Mouse (Mus musculus): ENCODE data around the gene Shc3. TPM values are rescaled to one million over a fixed set of nuclear protein-coding genes. Genes with fewer than 3 reads are reported as not detected.

The Shc3 gene
- total RNA-seq (2014; fragmentation: Nextera tagmentation): not detected in 2 replicates
- total RNA-seq (2017): 0.11 TPM in 1 of 2 replicates, not detected in the other
- polyA plus RNA-seq (2012): not detected in 2 replicates

DNA sequence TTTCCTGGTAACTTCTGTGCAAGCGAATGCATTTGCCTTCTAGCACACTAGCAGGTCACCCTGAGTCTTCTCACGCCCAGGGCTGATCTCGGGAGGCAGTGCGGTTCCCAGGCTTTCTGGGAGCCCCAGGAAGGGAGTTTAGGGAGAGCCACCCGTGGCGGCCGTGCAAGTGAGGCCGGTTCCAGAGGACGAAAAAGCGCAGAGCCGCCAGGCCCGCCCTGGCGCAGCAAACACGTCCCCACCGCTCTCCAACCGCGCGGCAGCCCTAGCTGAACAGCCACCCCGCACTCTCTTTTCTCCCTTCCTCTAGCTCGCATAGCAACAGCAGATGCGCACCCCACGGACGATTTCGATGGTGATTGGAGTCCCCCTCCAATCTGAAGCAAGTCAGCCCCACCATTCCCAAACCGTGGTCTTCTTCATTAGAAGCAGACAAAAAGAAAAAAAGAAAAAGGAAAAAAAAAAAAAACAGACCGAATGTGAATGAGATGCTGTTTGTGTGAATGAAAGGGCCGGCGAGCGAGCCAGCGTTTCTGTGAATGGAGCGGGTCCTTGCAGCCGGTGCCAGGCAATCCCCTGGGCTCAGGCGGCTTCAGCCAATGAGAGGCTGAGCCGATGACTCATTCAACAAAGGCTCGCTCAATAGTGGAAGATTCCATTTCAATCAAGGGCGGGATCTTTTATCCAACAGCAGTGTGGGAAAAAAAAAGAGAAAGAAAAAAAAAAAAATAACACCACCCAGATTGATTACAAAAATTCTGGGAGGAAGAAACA, at the start of gene Shc3:
Shc3 (minus strand) TSS at position 509 of the 774 bp plus-strand sequence.
- ATAC-seq (ENCODE audit: extremely low read depth, insufficient number of reproducible peaks, low FRiP score, poor library complexity, severe bottlenecking) (no peak), DNase-seq (ENCODE audit: low spot score) (no peak)
- H3K4me3 ChIP-seq (ENCODE audit: low read depth, low read length): no peak within 1 kb of the TSS

DNA sequence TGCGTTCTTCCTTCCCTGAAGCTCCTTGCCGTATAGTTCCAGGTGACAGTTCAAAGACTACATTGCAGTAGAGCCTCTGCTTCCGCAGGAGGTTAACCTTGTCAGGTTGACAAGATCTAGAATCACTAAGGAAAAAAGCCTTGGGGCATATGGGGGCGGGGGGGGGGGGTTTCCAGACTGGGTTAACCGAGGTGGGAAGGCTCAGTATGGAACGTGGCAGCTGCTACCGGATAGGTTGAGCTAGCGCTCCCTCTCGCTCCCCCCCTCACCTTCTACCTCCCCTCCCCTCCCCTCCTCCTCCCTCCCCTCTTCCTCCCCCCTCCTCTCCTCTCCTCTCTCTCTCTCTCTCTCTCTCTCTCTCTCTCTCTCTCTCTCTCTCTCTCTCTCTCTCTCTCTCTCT, 49.4 kb upstream of the Shc3 start:
- no peaks in the 10 kb centered on the region for H3K9me3 ChIP-seq (replicated peaks)
- no peaks in the 10 kb centered on the region for H3K4me1 ChIP-seq (ENCODE audit: insufficient read depth, low read depth, low read length)
- TF ChIP-seq CTCF (IDR thresholded peaks at IDR 0.05; ENCODE audit: low read depth, low read length): no peak
- TF ChIP-seq POLR2AphosphoS5 (IDR thresholded peaks at IDR 0.05; ENCODE audit: insufficient replicate concordance, low read depth, low read length): no peak
- H3K27me3 ChIP-seq (ENCODE audit: insufficient read depth, low read length): peaks cover 10% of the 10 kb centered on the region
- ATAC-seq (ENCODE audit: extremely low read depth, insufficient number of reproducible peaks, low FRiP score, poor library complexity, severe bottlenecking) (no peak), DNase-seq (ENCODE audit: low spot score) (no peak)
- no peak overlapping the region for H3K4me3 ChIP-seq (ENCODE audit: low read depth, low read length)
- H3K36me3 ChIP-seq (replicated peaks): no peaks in the 10 kb centered on the region

More for the DNA sequence above, at the start of gene Shc3:
- TF ChIP-seq GATA2 (IDR thresholded peaks at IDR 0.05; ENCODE audit: borderline replicate concordance, low read depth, low read length) (no peak), CTCF (IDR thresholded peaks at IDR 0.05; ENCODE audit: low read depth, low read length) (no peak), TAL1 (conservative IDR thresholded peaks at IDR 0.05; ENCODE audit: low read depth, low read length) (no peak), POLR2AphosphoS5 (IDR thresholded peaks at IDR 0.05; ENCODE audit: insufficient replicate concordance, low read depth, low read length) (no peak), GATA1 (IDR thresholded peaks at IDR 0.05; ENCODE audit: borderline replicate concordance, low read length) (no peak)
- no peaks in the 10 kb centered on the region for H3K36me3 ChIP-seq (replicated peaks)
- no peaks in the 10 kb centered on the region; the same call in 1 of the 2 replicates for H3K27me3 ChIP-seq (ENCODE audit: insufficient read depth, low read length)
- no peaks in the 10 kb centered on the region for H3K4me1 ChIP-seq (ENCODE audit: insufficient read depth, low read depth, low read length)
- peaks cover 24% of the 10 kb centered on the region for H3K9me3 ChIP-seq (replicated peaks)

GRCm38 (mm10) chr13:51617861-51618260, 48.6 kb upstream of the Shc3 start:
- ATAC-seq (ENCODE audit: extremely low read depth, insufficient number of reproducible peaks, low FRiP score, poor library complexity, severe bottlenecking) (no peak), DNase-seq (ENCODE audit: low spot score) (peak; percentile 31)
- Histone ChIP-seq H3K36me3 (replicated peaks) (no peaks in the 10 kb centered on the region), H3K4me1 (ENCODE audit: insufficient read depth, low read depth, low read length) (no peaks in the 10 kb centered on the region), H3K4me3 (ENCODE audit: low read depth, low read length) (no peak overlapping the region), H3K9me3 (replicated peaks) (no peaks in the 10 kb centered on the region), H3K27me3 (ENCODE audit: insufficient read depth, low read length) (peaks cover 10% of the 10 kb centered on the region)
- TF ChIP-seq CTCF (IDR thresholded peaks at IDR 0.05; ENCODE audit: low read depth, low read length) (peak; percentile 56), TAL1 (conservative IDR thresholded peaks at IDR 0.05; ENCODE audit: low read depth, low read length) (no peak)

- no peak for ATAC-seq (ENCODE audit: extremely low read depth, insufficient number of reproducible peaks, low FRiP score, poor library complexity, severe bottlenecking)
- TF ChIP-seq GATA1 (IDR thresholded peaks at IDR 0.05; ENCODE audit: borderline replicate concordance, low read length) (no peak), CTCF (IDR thresholded peaks at IDR 0.05; ENCODE audit: low read depth, low read length) (no peak)
Observed at GRCm38 (mm10) chr13:51617306-51617705, 48.1 kb upstream of the Shc3 start.

GRCm38 (mm10) chr13:51616417-51617044, 47.3 kb upstream of the Shc3 start:
- H3K4me1 ChIP-seq (ENCODE audit: insufficient read depth, low read depth, low read length): no peaks in the 10 kb centered on the region
- DNase-seq (ENCODE audit: low spot score) (no peak), ATAC-seq (ENCODE audit: extremely low read depth, insufficient number of reproducible peaks, low FRiP score, poor library complexity, severe bottlenecking) (no peak)
- no peaks in the 10 kb centered on the region for H3K36me3 ChIP-seq (replicated peaks)
- no peaks in the 10 kb centered on the region for H3K9me3 ChIP-seq (replicated peaks)
- no peak overlapping the region for H3K4me3 ChIP-seq (ENCODE audit: low read depth, low read length)
- TF ChIP-seq TAL1 (conservative IDR thresholded peaks at IDR 0.05; ENCODE audit: low read depth, low read length) (no peak), POLR2AphosphoS5 (IDR thresholded peaks at IDR 0.05; ENCODE audit: insufficient replicate concordance, low read depth, low read length) (no peak), CTCF (IDR thresholded peaks at IDR 0.05; ENCODE audit: low read depth, low read length) (no peak), GATA2 (IDR thresholded peaks at IDR 0.05; ENCODE audit: borderline replicate concordance, low read depth, low read length) (no peak), GATA1 (IDR thresholded peaks at IDR 0.05; ENCODE audit: borderline replicate concordance, low read length) (no peak)
- H3K27me3 ChIP-seq (ENCODE audit: insufficient read depth, low read length): peaks cover 6% of the 10 kb centered on the region

More at GRCm38 (mm10) chr13:51617306-51617705, 48.1 kb upstream of the Shc3 start:
- Histone ChIP-seq H3K27me3 (ENCODE audit: insufficient read depth, low read length) (peaks cover 10% of the 10 kb centered on the region), H3K4me1 (ENCODE audit: insufficient read depth, low read depth, low read length) (no peaks in the 10 kb centered on the region), H3K9me3 (replicated peaks) (no peaks in the 10 kb centered on the region), H3K4me3 (ENCODE audit: low read depth, low read length) (no peak overlapping the region), H3K36me3 (replicated peaks) (no peaks in the 10 kb centered on the region)
- DNase-seq (ENCODE audit: low spot score): no peak

- TF ChIP-seq CTCF (IDR thresholded peaks at IDR 0.05; ENCODE audit: low read depth, low read length) (no peak), GATA1 (IDR thresholded peaks at IDR 0.05; ENCODE audit: borderline replicate concordance, low read length) (no peak), GATA2 (IDR thresholded peaks at IDR 0.05; ENCODE audit: borderline replicate concordance, low read depth, low read length) (no peak), POLR2AphosphoS5 (IDR thresholded peaks at IDR 0.05; ENCODE audit: insufficient replicate concordance, low read depth, low read length) (no peak), TAL1 (conservative IDR thresholded peaks at IDR 0.05; ENCODE audit: low read depth, low read length) (no peak)
- DNase-seq (ENCODE audit: low spot score) (no peak), ATAC-seq (ENCODE audit: extremely low read depth, insufficient number of reproducible peaks, low FRiP score, poor library complexity, severe bottlenecking) (no peak)
- H3K27me3 ChIP-seq (ENCODE audit: insufficient read depth, low read length): peaks cover 6% of the 10 kb centered on the region
- no peaks in the 10 kb centered on the region for H3K4me1 ChIP-seq (ENCODE audit: insufficient read depth, low read depth, low read length)
- H3K36me3 ChIP-seq (replicated peaks): no peaks in the 10 kb centered on the region
- no peaks in the 10 kb centered on the region for H3K9me3 ChIP-seq (replicated peaks)
- H3K4me3 ChIP-seq (ENCODE audit: low read depth, low read length): no peak overlapping the region
Observed at GRCm38 (mm10) chr13:51615815-51616214, 46.6 kb upstream of the Shc3 start.
